Comparison of ENCODE assay signal across 24 mouse cellular contexts in the genomic region with DNA sequence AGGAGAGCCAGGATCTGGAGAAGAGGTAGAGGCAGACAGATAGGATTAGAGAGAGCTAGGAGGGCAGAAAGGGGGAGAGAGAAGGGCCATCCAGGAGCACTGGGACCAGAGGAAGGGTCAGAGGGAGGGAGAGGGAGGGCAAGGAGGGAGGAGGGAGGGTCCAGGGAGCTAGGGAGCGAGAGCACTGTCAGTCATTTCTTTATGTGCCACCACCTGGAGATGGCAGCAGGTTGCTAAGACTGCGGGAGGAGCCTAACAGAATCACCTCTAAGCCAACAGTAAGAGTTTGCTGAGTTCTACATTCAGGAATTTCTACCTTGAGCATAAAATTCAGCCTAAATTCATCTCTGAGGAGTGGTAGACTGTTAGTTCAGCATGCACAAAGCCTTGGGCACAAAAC.
"Had no signal": no experiment of that assay in that cellular context is flagged by ENCODE, and none has a peak within 500 bp of the region (broad histone marks: within the 10 kb centered on the region; RNA-seq: fewer than 3 reads in every experiment).

No protein-coding gene starts in this region.

- H3K4me2 ChIP-seq: kidney, embryonic 15.5 days; limb, embryonic 12.5 days; limb, embryonic 15.5 days; liver, embryonic 11.5 days; lung, embryonic 14.5 days; neural tube, embryonic 12.5 days; neural tube, embryonic 15.5 days had no signal

- H3K27me3 ChIP-seq: kidney, embryonic 15.5 days; limb, embryonic 12.5 days; limb, embryonic 15.5 days; megakaryocyte, embryonic 14.5 days; neural tube, embryonic 12.5 days; neural tube, embryonic 15.5 days had no signal

- H3K4me3 ChIP-seq: kidney, embryonic 15.5 days; limb, embryonic 12.5 days; limb, embryonic 15.5 days; megakaryocyte, embryonic 14.5 days; midbrain, embryonic 10.5 days; neural tube, embryonic 12.5 days; neural tube, embryonic 15.5 days had no signal

- ATAC-seq: liver, postnatal 0 days; lung, postnatal 0 days had no signal

- H3K9ac ChIP-seq: kidney, embryonic 15.5 days; limb, embryonic 12.5 days; limb, embryonic 15.5 days; liver, embryonic 14.5 days; liver, postnatal 0 days; lung, embryonic 14.5 days; neural tube, embryonic 12.5 days; neural tube, embryonic 15.5 days had no signal

- H3K9me3 ChIP-seq: kidney, embryonic 15.5 days; limb, embryonic 12.5 days; limb, embryonic 15.5 days; megakaryocyte, embryonic 14.5 days; midbrain, embryonic 10.5 days; neural tube, embryonic 12.5 days; neural tube, embryonic 15.5 days had no signal

- DNase-seq: kidney, postnatal 10 days; kidney, postnatal 36 days; left cerebral cortex, postnatal 4 days; liver, postnatal 0 days; lung, embryonic 14.5 days; lung, postnatal 36 days; midbrain, embryonic 14.5 days; right cerebral cortex, adult 18-20 months; right cerebral cortex, postnatal 14 days; right cerebral cortex, postnatal 4 days; thymus, adult 2 months; thymus, postnatal 14 days; thymus, postnatal 4 days had no signal

- H3K27ac ChIP-seq: kidney, embryonic 15.5 days; limb, embryonic 12.5 days; limb, embryonic 15.5 days; liver, embryonic 14.5 days; midbrain, embryonic 10.5 days; neural tube, embryonic 12.5 days; neural tube, embryonic 15.5 days; stomach, postnatal 0 days had no signal
